ENCODE assay signal across 9 mouse cellular contexts in genomic region chr10:120390912-120391835, GRCm38 (mm10).
DNase-seq lines count a peak whose midpoint lies in the region; ATAC-seq lines count a peak whose summit lies in the region.
"Had no signal": no experiment of that assay in that cellular context is flagged by ENCODE, and none has a peak within 500 bp of the region (broad histone marks: within the 10 kb centered on the region; RNA-seq: fewer than 3 reads in every experiment).

No protein-coding gene starts in this region.

- H3K9ac ChIP-seq in embryonic facial prominence, embryonic 13.5 days: no peak overlapping the region
- H3K9ac ChIP-seq in forebrain, embryonic 15.5 days (replicated peaks): no peak overlapping the region
- no peak overlapping the region for H3K9ac ChIP-seq in kidney, embryonic 15.5 days
- H3K9ac ChIP-seq in midbrain, embryonic 11.5 days (ENCODE audit: low read length): peak overlapping the region; percentile 46; the same call in 1 of the 2 replicates

- ATAC-seq in embryonic facial prominence, embryonic 13.5 days (ENCODE audit: insufficient number of reproducible peaks, insufficient read depth, low FRiP score, low TSS enrichment, low read depth): no peak
- no peak for ATAC-seq in forebrain, embryonic 15.5 days (replicated peaks)
- ATAC-seq in kidney, embryonic 15.5 days (replicated peaks; ENCODE audit: low FRiP score): peak; percentile 44; the same call in 1 of the 2 replicates
- ATAC-seq in midbrain, embryonic 11.5 days (ENCODE audit: low FRiP score): no peak

- 44% methylated on average over 28 of the region's 28 CpGs for WGBS in embryonic facial prominence, embryonic 13.5 days
- 22% methylated on average over 28 of the region's 28 CpGs for WGBS in forebrain, embryonic 15.5 days
- WGBS in kidney, embryonic 15.5 days: 12% methylated on average over 28 of the region's 28 CpGs
- WGBS in midbrain, embryonic 11.5 days: 26% methylated on average over 28 of the region's 28 CpGs

- H3K27ac ChIP-seq in embryonic facial prominence, embryonic 13.5 days: no peak overlapping the region
- H3K27ac ChIP-seq in forebrain, embryonic 15.5 days (replicated peaks): no peak overlapping the region
- peak overlapping the region; percentile 85 for H3K27ac ChIP-seq in kidney, embryonic 15.5 days
- no peak overlapping the region for H3K27ac ChIP-seq in midbrain, embryonic 11.5 days (ENCODE audit: low read depth, low read length)

- H3K4me2 ChIP-seq in embryonic facial prominence, embryonic 13.5 days: peak overlapping the region; percentile 14; the same call in 1 of the 2 replicates
- H3K4me2 ChIP-seq in forebrain, embryonic 15.5 days (replicated peaks): peak overlapping the region; percentile 29
- peak overlapping the region; percentile 47 for H3K4me2 ChIP-seq in kidney, embryonic 15.5 days
- H3K4me2 ChIP-seq in midbrain, embryonic 11.5 days: peak overlapping the region; percentile 16; the same call in 1 of the 2 replicates

- H3K4me1 ChIP-seq in embryonic facial prominence, embryonic 13.5 days: peaks cover 50% of the 10 kb centered on the region
- H3K4me1 ChIP-seq in forebrain, embryonic 15.5 days: peaks cover 42% of the 10 kb centered on the region
- peaks cover 85% of the 10 kb centered on the region for H3K4me1 ChIP-seq in kidney, embryonic 15.5 days
- peaks cover 8% of the 10 kb centered on the region for H3K4me1 ChIP-seq in midbrain, embryonic 11.5 days (ENCODE audit: control insufficient read depth, insufficient read depth, low read length)

- H3K9me3 ChIP-seq in embryonic facial prominence, embryonic 13.5 days: no peaks in the 10 kb centered on the region
- H3K9me3 ChIP-seq in forebrain, embryonic 15.5 days: no peaks in the 10 kb centered on the region
- no peaks in the 10 kb centered on the region for H3K9me3 ChIP-seq in kidney, embryonic 15.5 days (replicated peaks)
- no peaks in the 10 kb centered on the region for H3K9me3 ChIP-seq in midbrain, embryonic 11.5 days (ENCODE audit: control insufficient read depth, low read length)

- peaks cover 8% of the 10 kb centered on the region; the same call in 1 of the 2 replicates for H3K36me3 ChIP-seq in embryonic facial prominence, embryonic 13.5 days
- H3K36me3 ChIP-seq in forebrain, embryonic 15.5 days: no peaks in the 10 kb centered on the region
- H3K36me3 ChIP-seq in kidney, embryonic 15.5 days: no peaks in the 10 kb centered on the region
- H3K36me3 ChIP-seq in midbrain, embryonic 11.5 days (ENCODE audit: control insufficient read depth, insufficient read depth, low read length): no peaks in the 10 kb centered on the region

- H3K4me3 ChIP-seq in embryonic facial prominence, embryonic 13.5 days: no peak overlapping the region
- no peak overlapping the region for H3K4me3 ChIP-seq in forebrain, embryonic 15.5 days
- peak overlapping the region; percentile 11 for H3K4me3 ChIP-seq in kidney, embryonic 15.5 days (replicated peaks)
- no peak overlapping the region for H3K4me3 ChIP-seq in midbrain, embryonic 11.5 days (ENCODE audit: low read depth, low read length)

- no peak for DNase-seq in midbrain, embryonic 11.5 days (ENCODE audit: low spot score, missing footprints)
- DNase-seq in layer of hippocampus, adult 9-11 months: no peak
- no peak for DNase-seq in cerebellum, postnatal 36 days
- no peak for DNase-seq in adrenal gland, adult (ENCODE audit: inconsistent age in 2 of 2, low spot score in 1 of 2)
- DNase-seq in thymus, postnatal 36 days: no peak
- DNase-seq: right cerebral cortex, adult 18-20 months had no signal

- H3K27me3 ChIP-seq in embryonic facial prominence, embryonic 13.5 days: no peaks in the 10 kb centered on the region
- H3K27me3 ChIP-seq in forebrain, embryonic 15.5 days: peaks cover 10% of the 10 kb centered on the region; the same call in 1 of the 2 replicates
- no peaks in the 10 kb centered on the region for H3K27me3 ChIP-seq in kidney, embryonic 15.5 days
- no peaks in the 10 kb centered on the region for H3K27me3 ChIP-seq in midbrain, embryonic 11.5 days (ENCODE audit: control insufficient read depth, insufficient read depth, low read length)
